Mouse (Mus musculus) neutrophil, adult 5-6 weeks (primary cell): ENCODE measurements around the gene Tssk6. TPM values are rescaled to one million over a fixed set of nuclear protein-coding genes. Genes with fewer than 3 reads are reported as not detected.

Experiments used
- ATAC-seq: fragments of 151-379, 151-347 bp; 2 replicates; pipeline ENCODE4 v1.8.0; 2017; ENCODE audit warnings: mild to moderate bottlenecking, moderate TSS enrichment; ENCODE audit not compliant: insufficient number of reproducible peaks, poor library complexity, low FRiP score, severe bottlenecking; ENCODE audit errors: extremely low read depth
- total RNA-seq: library from RNA; stranded (forward); fragments of 200-1000 nt; gene quantifications from 2 replicates; pipeline ENCODE4 v1.2.3, GENCODE M21; 2017

Gene Tssk6
- 0.93 and 1.7 TPM in 2 replicates for total RNA-seq

DNA sequence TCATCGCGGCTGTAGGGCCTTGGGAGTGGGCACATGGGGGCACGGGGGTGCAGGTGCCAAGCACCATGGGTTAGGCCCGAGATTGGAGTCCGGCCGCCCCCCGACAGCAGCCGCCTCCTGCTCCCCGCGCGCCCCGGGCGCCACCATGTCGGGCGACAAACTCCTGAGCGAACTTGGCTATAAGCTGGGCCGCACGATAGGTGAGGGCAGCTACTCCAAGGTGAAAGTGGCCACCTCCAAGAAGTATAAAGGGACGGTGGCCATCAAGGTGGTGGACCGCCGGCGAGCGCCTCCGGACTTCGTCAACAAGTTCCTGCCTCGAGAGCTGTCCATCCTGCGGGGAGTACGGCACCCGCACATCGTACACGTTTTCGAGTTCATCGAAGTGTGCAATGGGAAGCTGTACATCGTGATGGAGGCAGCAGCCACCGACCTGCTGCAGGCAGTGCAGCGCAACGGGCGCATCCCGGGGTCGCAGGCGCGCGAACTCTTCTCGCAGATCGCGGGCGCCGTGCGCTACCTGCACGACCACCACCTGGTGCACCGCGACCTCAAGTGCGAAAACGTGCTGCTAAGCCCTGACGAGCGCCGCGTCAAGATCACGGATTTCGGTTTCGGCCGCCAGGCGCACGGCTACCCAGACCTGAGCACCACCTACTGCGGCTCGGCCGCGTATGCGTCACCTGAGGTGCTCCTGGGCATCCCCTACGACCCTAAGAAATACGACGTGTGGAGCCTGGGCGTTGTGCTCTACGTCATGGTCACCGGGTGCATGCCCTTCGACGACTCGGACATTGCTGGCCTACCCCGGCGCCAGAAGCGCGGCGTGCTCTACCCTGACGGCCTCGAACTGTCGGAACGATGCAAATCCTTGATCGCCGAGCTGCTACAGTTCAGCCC is at the start of gene Tssk6, which contains the start of the genes Ndufa13 and Yjefn3:
TSS of gene Tssk6 (plus strand) at position 22 of the 900 bp plus-strand sequence.
TSS of gene Ndufa13 (minus strand) at position 396 of the 900 bp plus-strand sequence.
TSS of gene Yjefn3 (minus strand) at position 550 of the 900 bp plus-strand sequence.
- peak; percentile 7; the same call in 1 of the 2 replicates for ATAC-seq

DNA sequence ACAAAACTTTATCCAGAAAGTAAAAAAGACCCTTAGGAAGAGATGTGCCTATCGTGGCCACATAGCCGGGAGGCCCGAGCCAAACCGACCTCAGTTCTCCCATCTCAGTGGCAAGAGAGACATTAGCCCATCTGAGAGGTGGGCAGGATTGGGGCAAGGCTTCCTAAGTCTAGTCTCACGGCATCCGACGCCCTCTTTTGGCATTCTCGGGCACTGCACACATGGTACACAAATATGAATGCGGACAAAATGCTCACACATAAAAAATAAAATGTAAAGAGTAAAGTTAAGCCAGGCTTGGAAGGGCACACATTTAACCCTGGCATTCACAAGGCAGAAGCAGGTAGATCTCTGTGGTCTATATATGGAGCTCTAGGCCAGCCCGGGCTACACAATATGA is 48.1 kb upstream of the Tssk6 start:
- no peak for ATAC-seq

DNA sequence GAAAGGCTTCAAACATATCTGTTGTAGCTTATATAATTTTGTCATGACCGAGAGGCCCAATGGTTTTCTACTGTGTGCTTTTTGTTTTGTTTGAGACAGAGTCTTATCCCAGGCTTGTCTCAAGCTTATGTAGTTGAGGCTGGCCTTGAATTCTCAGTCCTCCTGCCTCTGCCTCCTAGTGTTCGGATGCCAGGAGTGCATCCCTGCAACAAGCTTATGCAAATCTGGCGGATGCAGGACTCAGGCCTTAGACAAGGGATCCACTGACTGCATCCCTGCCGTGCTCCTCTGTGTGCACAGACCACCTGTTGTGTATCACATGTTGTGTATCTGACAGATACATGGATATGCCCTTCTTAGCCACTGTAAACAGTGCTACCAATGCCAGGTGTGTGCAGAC is 41.2 kb upstream of the Tssk6 start:
- ATAC-seq = no peak

DNA sequence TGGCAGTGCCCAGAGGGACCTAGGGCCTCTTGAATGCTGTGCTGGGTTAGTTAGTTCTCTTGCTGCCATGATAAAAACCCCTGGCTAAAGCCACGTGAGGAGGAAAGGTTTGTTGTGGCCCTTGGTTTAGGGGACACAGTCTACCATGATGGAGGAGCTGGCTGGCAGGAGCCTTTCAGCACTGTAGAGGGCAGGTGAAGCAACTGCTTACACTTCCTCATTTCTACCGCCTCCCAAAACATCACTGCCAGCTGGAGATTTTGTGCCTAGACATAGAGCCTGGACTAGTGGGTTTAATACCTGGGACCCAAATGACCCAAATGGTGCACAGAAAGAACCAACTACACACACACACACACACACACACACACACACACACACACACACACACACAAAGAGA is 40.7 kb upstream of the Tssk6 start:
- no peak for ATAC-seq

DNA sequence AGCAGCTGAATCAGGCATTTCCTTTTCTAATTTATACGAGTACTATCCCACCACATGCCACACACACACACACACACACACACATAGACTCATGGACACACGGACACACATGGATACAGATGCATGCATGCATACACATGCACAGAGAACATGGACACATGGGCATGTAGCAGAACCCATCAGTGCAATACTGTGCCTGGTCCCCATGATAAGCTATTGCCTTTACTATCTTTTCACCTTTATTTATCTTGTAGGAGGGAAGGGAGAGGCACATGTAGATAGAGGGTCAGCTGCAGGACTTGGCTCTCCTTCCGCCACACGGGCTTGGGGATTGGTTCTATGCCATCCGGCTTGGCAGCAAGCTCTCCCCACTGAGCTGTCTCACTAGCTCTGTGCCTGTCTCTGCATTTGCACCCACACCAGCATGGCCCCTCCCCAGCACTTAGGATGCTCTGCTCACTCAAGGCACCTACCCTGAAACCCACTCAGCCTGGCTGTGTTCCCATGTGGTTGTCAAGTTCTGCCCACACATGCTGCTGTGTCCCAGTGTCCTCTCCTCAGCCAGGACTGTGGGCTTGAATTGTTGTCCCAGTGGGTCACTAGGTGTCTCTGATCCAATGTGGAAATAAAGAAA is 38.5 kb upstream of the Tssk6 start:
- ATAC-seq = no peak

DNA sequence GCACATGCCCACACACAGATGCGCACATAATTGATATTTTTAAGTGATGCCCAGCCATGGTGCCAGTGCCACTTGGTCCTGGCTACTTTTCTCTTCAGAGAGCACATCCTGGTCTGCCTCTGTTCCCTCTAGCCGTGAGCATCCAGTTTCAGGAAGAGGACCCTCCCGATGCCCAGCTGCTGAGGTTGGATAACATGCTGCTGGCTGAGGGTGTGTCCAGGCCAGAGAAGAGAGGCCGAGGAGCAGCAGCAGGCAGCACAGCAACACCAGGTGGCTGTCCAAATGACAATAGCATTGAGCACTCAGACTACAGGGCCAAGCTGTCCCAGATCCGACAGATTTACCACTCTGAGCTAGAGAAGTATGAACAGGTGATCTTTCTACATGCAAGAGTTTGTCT is 37.8 kb upstream of the Tssk6 start:
- ATAC-seq = no peak

DNA sequence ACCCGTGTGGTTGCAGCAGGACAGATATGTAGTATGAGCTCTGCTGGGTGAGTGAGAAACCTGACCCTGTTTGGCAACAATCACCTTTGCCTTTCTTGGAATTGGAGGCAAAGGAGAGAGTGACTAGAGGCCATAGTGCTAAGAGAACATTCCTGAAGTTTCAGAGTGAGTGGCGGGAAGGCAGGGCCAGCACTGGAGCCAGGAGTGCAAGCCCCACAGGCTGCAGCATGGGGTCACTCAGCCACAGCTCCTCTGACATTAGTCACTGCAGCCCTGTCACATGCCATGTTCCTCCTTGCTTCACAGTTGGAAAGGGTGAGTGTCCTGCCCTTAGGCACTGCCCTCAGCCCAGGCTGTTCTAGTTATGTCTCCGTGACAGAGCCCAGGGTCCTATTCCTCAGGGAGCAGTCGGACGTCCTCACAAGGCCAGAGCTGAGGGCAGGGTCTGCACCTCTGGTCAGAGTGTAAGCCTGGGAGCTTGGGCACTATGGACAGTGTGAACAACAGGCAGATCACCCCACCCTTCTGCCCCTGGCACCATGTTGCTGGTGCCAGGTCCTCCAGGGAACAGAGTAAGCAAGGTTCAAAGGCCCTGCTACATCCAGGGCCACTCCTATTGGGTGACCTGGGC is 34.2 kb upstream of the Tssk6 start:
- ATAC-seq = no peak

DNA sequence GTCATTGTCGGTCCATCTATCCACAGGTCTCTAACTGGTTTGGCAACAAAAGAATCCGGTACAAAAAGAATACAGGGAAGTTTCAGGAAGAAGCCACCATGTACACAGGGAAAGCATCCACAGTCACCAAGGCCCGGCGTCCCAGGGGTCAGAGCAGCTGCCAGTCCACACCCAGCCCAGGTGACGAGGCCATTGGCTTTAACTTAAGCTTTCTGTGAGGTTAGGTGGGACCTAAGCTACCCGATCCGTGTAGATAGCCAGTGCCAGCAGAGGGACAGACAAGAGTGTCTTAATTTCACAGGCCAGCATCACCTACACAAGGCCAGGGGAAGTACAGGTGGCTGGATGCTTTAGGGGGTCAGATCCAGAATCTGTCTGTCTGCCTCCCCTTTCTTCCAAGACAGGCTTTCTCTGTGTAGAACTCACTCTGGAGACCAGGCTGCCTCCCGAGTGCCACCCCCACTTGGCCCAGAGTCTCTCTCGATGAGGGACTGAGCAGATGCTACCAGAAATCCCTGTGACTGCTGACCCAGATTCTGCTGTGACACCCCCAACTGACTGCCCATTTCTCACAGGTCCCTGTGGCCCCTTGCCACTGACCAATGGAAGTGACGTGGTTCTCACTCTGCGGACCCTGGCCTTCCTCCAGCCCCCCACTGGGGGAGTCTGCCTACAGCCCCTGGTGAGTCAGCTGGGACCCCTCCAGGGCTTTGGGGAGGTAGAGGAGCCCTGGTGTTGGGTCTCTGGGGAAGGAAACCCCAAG is 31.8 kb upstream of the Tssk6 start:
- no peak for ATAC-seq

DNA sequence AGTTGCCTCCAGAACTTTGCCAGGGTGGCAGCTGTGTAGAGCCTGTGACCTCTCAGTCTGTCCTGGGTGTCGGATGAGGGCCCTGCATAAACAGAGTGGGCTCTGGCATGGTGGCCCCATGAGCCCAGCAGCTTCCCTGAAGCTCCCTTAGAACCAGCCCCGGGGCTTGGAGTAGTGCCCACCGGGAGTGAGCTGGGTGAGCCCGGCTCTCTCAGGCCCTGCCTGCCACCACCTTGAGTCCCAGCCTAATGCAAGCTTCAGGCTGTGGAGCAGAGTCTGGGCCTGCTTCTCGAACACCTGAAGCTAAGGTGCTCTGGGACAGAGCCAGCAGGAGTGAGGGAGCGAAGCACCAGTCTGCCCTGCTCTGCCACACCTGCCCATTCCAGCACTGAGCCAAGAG is 31.1 kb upstream of the Tssk6 start:
- ATAC-seq = no peak

DNA sequence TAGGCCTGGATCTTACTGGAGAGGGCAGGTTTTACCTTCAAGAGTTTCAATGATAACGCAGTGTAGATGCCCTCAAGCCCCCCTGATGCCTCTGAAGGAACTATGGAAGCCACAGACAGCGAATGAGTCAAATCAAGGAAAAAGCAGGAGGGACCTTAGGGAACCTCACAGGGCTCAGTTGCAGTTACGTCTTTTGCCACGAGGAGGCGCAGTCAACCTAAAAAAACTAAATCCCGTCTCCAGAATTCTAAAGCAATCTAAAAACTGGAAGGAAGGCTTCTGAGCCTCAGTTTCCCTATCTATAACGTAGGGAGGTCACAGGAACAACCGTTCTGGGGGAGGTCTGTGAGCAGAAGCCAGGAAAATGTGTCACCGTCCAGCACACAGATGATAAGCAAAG is 27.8 kb upstream of the Tssk6 start:
- ATAC-seq = no peak

DNA sequence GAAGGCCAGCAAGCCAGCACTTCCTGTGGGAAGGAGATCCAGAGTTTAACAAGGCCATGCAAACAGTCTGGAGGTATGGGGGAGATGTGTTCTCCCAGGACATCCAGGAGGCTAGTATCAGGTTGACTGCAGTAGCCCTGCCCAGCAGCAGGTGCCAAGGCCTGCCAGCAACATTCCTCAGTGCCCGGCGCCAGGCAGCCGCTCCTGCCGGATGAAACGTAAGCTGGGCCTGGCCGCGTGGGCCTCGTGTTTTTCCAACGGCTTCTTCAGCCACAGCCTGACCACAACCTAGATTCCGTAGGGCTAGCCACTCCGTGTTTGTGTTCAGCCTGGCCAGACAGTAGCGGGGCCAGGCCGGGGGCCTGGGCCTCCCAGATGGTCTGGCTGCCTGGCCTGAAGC is 27.3 kb upstream of the Tssk6 start:
- ATAC-seq = no peak

DNA sequence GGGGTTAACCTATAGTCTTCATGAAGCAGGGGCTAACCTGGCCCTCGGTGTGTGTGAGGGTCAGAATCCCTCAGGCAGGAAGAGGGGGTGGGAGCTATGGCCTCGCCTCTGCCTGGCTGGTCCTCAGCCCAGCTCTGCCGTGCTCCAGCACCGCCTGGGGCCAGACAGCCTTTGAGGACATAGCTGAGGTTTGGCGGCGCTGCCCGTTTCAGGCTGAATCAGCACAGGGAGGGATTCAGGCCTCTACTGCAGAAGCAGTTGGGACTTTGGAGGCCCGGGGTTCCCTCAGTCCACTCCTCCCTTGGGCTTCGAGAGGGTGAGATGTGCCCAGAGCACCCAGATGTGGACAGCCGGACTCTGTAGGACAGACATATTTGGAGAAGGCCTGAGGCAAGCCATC is 25.9 kb upstream of the Tssk6 start:
- ATAC-seq = no peak

DNA sequence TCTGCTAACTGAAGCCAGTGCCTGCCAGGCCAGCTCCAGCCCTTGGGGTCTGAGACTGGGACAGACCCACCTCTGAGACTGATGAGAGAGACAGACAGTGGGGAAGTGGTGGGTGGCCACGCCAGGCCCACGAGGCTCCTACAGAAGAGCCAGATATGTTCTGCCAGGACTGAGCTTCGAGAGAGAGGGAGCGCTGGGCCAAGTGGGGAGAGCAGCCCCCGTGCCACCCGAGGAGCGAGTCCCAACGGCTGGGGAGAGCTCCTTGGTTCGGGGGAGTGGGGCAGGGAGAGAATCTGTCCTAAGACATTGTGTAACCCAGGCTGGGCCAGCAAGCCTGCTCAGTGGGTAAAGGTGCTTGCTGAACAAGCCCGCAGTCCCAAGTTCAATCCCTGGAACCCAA is 25.0 kb upstream of the Tssk6 start:
- ATAC-seq = no peak

DNA sequence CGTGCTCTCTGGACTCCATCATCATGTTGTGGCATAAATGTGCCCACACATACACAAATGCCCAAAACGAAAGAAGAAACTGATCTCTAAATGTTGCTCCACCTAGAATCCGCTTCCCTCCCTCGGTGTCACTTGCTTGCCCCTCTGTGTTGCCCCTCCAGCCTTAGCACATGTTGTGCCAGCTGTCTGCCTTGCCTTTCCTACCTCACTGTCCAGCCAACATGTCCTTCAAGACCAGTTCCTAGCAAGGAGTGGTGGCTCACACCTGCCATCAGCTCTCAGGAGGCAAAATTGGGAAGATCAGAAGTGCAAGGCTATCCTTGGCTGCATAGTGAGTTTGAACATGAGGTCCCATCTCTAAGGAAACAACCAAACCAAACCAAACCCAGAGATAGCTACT is 24.6 kb upstream of the Tssk6 start:
- no peak for ATAC-seq

DNA sequence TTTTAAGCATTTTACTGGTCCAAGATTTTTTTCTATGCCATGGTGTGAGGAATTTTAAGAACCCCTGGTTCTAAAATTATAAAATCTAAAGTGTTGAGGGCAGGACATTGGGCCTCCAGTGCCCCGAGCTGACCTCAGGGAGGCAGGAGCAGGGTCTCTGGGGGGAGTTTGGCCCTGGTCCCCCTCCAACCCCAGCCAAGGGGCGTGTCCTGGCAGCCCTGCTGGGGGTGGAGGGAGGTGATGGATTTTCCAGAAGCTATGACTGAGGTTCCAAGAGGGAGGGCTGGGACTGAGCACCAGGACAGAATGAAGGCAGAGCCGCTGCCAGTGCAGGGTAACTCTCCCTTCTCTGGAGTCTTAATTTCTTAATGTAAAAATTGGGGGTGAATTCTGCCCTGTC is 24.0 kb upstream of the Tssk6 start:
- ATAC-seq = no peak

DNA sequence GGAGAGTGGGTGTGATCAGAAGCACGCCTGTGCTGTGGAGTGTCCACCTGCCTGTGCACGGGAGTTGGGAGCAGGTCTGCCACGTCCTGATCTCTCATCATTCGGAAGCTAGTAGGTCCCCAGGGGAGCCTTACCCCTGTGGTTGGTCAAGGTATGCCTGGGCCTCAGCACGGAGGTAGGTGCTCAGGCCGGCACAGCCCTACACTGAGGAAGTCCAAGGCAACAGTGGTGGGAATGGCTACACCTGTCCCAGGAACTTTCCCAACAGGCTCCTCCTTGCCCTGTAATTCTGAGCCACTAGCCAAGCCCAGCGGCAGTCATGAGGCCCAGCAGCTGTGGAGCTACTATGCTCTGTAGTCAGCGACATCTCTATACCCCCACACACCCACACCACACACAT is 22.3 kb upstream of the Tssk6 start:
- ATAC-seq = no peak

DNA sequence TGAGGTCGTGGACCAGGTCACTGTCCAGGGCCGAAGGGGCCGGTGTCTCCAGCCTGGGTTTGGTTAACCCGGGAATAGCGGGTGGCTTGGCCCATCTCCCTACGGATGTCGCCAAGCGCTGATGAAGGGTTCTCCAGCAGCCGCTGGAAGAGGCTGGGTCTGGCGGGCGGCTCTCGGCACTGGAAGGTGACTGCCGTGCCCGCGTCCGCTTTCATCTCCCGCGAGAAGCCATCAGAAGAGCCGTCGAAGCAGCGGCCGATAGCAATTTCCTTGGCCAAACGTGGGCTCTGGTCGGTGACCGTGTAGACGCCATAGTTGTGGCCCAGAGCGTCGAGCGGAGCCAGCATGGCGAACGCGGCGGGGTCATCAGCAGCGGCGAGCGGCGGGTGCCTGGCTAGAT is 21.1 kb upstream of the Tssk6 start:
- no peak for ATAC-seq

DNA sequence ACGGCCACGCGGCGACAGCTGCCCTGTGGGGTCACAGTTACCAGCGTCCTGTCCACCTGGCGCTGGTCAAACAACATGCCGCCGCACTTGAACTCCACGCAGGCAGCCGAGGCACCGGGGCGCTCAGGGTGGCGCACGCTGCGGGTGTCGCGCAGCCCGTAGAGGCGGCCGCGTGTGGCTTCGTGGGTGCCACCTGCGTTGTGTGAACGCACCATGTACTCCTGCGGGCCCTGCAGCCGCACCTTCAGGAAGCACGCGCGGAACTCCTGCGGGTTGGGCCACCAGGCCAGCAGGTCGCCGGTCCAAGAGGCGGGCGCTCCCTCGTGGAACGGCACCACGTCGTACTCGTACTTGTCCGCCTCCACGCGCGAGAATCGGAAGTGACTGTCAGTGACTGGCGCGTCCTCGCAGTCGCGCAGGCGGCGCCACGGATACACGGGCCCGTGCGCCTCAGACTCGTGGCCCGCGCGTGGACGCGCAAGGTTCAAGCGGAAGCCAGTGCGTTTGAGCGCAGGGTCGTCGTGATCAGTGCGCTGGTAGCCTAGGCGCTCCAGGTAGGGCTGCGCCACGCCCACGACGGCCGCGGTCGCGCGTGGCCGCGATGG is 20.6 kb upstream of the Tssk6 start:
- ATAC-seq = no peak
